Mouse (Mus musculus) stomach, embryonic 14.5 days (tissue): ENCODE measurements around the gene Hoxd4. TPM values are rescaled to one million over a fixed set of nuclear protein-coding genes. Genes with fewer than 3 reads are reported as not detected.

Source experiments
- ATAC-seq: fragments of 200-750 bp; cut with Nextera tagmentation; 2 replicates; pipeline ENCODE4 v1.8.0; 2017; ENCODE audit warnings: low read depth, moderate TSS enrichment; ENCODE audit not compliant: insufficient number of reproducible peaks, insufficient read depth, low FRiP score
- H3K27ac ChIP-seq: fragments of 300-500 bp; sonication (generic); 2 replicates; pipeline ENCODE4 v1.5.1; 2014; ENCODE audit warnings: mild to moderate bottlenecking, low read length, moderate library complexity, mixed read lengths
- H3K27me3 ChIP-seq: fragments of 300-500 bp; sonication (generic); 2 replicates; pipeline ENCODE4 v1.6.1; 2014; ENCODE audit warnings: low read length, control low read depth, mixed read lengths; ENCODE audit not compliant: control insufficient read depth, insufficient read depth
- H3K36me3 ChIP-seq: fragments of 300-500 bp; sonication (generic); 2 replicates; pipeline ENCODE4 v1.6.1; 2014; ENCODE audit warnings: mild to moderate bottlenecking, control low read depth, low read length, moderate library complexity, mixed read lengths; ENCODE audit not compliant: control insufficient read depth, insufficient read depth
- H3K4me1 ChIP-seq: fragments of 300-500 bp; sonication (generic); 2 replicates; pipeline ENCODE4 v1.6.1; 2014; ENCODE audit warnings: low read length, control low read depth, mixed read lengths; ENCODE audit not compliant: control insufficient read depth, insufficient read depth
- H3K4me2 ChIP-seq: fragments of 300-500 bp; sonication (generic); replicated peaks from 2 replicates; pipeline ENCODE4 v1.6.1; 2014; ENCODE audit warnings: low read depth, low read length, control low read depth
- H3K4me3 ChIP-seq: fragments of 300-500 bp; sonication (generic); 2 replicates; pipeline ENCODE4 v1.5.1; 2014; ENCODE audit warnings: low read depth, low read length, control low read depth
- H3K9ac ChIP-seq: fragments of 300-500 bp; sonication (generic); replicated peaks from 2 replicates; pipeline ENCODE4 v1.6.1; 2014; ENCODE audit warnings: low read depth, mild to moderate bottlenecking, control low read depth, low read length, moderate library complexity, mixed read lengths
- H3K9me3 ChIP-seq: fragments of 300-500 bp; sonication (generic); 2 replicates; pipeline ENCODE4 v1.6.1; 2016; ENCODE audit warnings: low read depth, low read length, control low read depth; ENCODE audit not compliant: control insufficient read depth
- WGBS: fragments of 180-500 bp; shearing (Covaris S2); extraction: QIAGEN DNeasy Blood & Tissue Kit; methylation state at CpG from one replicate; pipeline ENCODE4 v1.1.7; 2014; 5-methylcytosine and 5-hydroxymethylcytosine counted together
- polyA plus RNA-seq: library from polyadenylated mRNA; unstranded; fragments of >200 nt; fragmentation: Nextera tagmentation; extraction: Ambion mirVana; gene quantifications from 2 replicates; pipeline ENCODE4 v1.2.1, GENCODE M21; 2014

Hoxd4 gene
- polyA plus RNA-seq, 1 experiment from 2014 or later, result 0.81 TPM

DNA sequence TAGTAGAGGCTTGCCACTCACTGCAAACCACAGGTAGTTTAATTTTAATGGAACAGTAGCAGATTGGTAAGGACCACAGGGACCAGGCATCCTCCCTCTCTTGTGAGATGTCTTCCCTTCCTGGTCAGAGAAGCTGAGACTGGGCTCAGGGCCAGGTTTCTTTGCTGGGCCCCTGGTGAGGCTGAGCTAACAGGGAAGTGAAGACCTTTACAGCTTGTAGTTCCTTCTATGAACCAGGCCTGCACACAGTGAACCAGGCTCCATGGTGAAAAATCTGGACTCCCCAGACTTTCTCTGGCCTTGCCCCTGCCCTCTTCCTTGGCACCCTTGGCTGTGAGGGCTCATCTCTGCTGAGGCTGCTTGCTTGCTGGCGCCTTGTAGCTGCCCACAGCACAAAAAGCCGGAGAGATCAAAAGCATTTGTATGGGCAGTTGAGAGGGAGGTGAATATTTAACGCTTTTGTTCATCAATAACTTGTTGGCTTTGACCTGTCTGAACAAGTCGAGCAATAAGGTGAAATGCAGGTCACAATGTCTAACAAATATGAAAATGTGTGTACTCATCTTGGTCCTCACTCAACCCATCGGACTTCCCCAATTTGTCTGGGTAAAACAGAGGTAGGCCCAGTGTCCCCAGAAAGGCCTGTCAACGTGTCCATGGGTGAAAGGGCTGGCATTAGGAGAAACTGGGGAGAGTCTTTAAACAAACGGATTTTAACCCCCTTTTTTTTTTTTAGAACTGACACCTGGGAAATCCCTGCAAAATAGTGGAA lies 12.7 kb downstream of the Hoxd4 start:
- H3K27me3 ChIP-seq, result peaks cover 76% of the 10 kb centered on the region
- H3K4me3 ChIP-seq, result no peak overlapping the region
- no peaks in the 10 kb centered on the region for H3K9me3 ChIP-seq
- no peak for ATAC-seq
- no peak overlapping the region for H3K9ac ChIP-seq
- H3K4me2 ChIP-seq, result no peak overlapping the region
- H3K36me3 ChIP-seq, result no peaks in the 10 kb centered on the region
- no peaks in the 10 kb centered on the region for H3K4me1 ChIP-seq
- 38% methylated on average over 7 of the region's 7 CpGs for WGBS
- H3K27ac ChIP-seq, result no peak overlapping the region

DNA sequence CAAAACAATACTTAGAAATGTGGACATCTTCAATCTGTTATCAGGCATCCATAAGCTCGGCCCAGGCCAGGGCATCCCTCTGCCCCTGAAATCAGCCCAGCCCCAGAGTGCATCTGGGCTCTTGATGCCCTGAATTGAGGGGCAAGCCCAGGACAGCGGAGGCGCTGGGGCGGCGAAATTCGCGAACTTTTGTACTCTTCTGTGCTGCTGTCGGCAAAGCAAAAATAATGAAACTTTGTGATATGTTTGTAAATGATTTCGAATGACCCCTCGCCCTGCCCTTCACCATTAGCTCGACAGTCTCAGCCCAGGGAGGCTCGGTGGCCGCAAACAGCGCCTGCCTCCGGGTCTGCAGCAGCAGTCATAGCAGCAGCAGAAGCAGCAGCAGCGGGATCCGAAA lies 13.4 kb downstream of the Hoxd4 start:
- ATAC-seq, result no peak
- Histone ChIP-seq H3K4me1 (no peaks in the 10 kb centered on the region), H3K9ac (no peak overlapping the region), H3K4me2 (no peak overlapping the region), H3K9me3 (no peaks in the 10 kb centered on the region), H3K27ac (no peak overlapping the region), H3K27me3 (peaks cover 77% of the 10 kb centered on the region), H3K4me3 (no peak overlapping the region), H3K36me3 (no peaks in the 10 kb centered on the region)
- WGBS, result 11% methylated on average over 17 of the region's 17 CpGs

DNA sequence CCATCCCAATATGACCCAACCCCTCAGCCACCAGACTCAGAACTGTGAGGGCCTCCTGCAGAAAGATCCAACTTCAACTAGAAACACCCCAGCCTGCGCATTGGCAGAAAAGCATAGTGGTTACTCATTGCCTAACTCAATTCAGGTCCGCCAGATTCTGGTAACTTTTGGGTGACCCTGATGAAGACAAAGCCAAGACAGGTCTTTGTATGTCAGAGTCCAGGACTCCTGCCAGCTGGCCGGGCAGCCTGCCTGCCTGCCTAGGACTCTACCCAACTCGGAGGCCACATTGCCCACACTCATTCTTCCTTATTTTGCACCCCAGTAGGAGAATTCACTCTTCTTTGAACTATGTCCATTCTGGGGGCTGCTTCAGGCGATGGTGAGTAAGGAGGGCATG lies 14.8 kb downstream of the Hoxd4 start, which contains the start of gene Gm28230:
TSS of gene Gm28230 (plus strand) at position 178 of the 400 bp plus-strand sequence.
- H3K4me3 ChIP-seq, result peak within 1 kb of the TSS; percentile 7
- H3K36me3 ChIP-seq, result no peaks in the 10 kb centered on the region
- 37% methylated on average over 5 of the region's 5 CpGs for WGBS
- no peak within 1 kb of the TSS for H3K9ac ChIP-seq
- ATAC-seq, result no peak
- peak within 1 kb of the TSS; percentile 19; the same call in 1 of the 2 replicates for H3K4me2 ChIP-seq
- H3K27ac ChIP-seq, result no peak within 1 kb of the TSS
- no peaks in the 10 kb centered on the region for H3K9me3 ChIP-seq
- H3K4me1 ChIP-seq, result no peaks in the 10 kb centered on the region
- peaks cover 77% of the 10 kb centered on the region for H3K27me3 ChIP-seq

DNA sequence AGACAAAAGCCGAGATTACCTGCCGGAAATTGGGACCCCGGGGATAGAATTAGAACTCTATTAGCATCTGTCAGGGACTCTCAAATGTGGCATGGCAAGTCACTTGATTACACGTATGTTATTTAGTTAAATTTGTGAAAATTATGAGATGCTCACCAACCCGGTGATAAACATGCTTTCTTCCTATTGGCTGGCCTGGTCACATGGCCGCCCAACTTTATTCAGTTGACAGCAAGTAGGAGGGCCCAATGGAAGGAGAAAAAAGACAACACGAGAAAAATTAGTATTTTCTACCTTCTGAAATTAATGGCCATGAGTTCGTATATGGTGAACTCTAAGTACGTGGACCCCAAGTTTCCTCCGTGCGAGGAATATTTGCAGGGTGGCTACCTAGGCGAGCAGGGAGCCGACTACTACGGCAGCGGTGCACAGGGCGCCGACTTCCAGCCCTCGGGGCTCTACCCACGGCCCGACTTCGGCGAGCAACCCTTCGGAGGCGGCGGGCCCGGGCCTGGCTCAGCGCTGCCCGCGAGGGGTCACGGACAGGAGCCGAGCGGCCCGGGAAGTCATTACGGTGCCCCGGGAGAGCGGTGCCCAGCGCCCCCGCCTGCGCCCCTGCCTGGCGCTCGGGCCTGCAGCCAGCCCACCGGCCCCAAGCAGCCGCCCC lies 15.4 kb downstream of the Hoxd4 start:
- no peak for ATAC-seq
- H3K27ac ChIP-seq, result no peak overlapping the region
- H3K4me3 ChIP-seq, result peak overlapping the region; percentile 7
- no peaks in the 10 kb centered on the region for H3K9me3 ChIP-seq
- H3K9ac ChIP-seq, result no peak overlapping the region
- H3K36me3 ChIP-seq, result no peaks in the 10 kb centered on the region
- H3K4me2 ChIP-seq, result peak overlapping the region; percentile 19; the same call in 1 of the 2 replicates
- WGBS, result 6% methylated on average over 43 of the region's 43 CpGs
- H3K27me3 ChIP-seq, result peaks cover 73% of the 10 kb centered on the region
- no peaks in the 10 kb centered on the region for H3K4me1 ChIP-seq

DNA sequence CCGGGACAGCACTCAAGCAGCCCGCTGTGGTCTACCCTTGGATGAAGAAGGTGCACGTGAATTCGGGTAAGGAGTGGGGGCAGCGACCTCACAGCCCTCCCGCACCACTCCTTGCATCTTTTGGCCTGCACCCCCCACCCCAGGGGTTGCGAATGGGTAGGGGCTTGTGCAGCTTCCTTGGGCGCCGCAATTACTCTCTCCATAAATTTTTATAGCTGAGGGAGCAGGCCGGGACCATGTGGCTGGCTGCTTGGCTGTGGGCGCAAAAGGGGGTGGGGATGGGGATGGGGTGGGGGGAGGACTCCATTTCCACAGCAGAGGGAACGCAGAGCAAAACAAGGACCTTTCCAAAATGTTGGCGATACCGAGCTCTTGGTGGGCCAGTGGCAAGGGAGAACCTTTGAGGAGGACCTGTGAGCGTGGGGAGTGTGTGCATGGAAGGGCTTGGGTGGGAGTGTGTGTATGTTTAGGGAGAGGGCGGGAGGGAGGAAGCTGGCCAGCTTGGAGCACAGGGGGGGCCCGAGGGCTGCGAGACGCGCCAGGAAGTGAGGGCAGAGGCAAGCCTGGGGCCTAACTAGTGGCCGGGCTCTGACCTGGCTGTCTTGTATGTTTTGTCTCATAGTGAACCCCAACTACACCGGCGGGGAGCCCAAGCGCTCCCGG lies 16.0 kb downstream of the Hoxd4 start:
- H3K36me3 ChIP-seq, result no peaks in the 10 kb centered on the region
- no peak overlapping the region for H3K27ac ChIP-seq
- no peak for ATAC-seq
- H3K4me2 ChIP-seq, result peak overlapping the region; percentile 19; the same call in 1 of the 2 replicates
- 10% methylated on average over 25 of the region's 25 CpGs for WGBS
- peaks cover 70% of the 10 kb centered on the region for H3K27me3 ChIP-seq
- no peaks in the 10 kb centered on the region for H3K9me3 ChIP-seq
- H3K4me1 ChIP-seq, result no peaks in the 10 kb centered on the region
- H3K4me3 ChIP-seq, result peak overlapping the region; percentile 7
- H3K9ac ChIP-seq, result no peak overlapping the region

DNA sequence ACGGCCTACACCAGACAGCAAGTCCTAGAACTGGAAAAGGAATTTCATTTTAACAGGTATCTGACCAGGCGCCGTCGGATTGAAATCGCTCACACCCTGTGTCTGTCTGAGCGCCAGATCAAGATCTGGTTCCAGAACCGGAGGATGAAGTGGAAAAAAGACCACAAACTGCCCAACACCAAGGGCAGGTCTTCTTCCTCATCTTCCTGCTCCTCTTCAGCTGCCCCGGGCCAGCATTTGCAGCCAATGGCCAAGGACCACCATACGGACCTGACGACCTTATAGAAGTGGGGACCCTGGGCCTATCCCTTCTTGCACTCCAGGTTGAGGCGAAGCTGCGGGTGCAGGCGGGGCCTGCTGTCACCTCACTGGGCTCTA lies 16.6 kb downstream of the Hoxd4 start:
- no peaks in the 10 kb centered on the region for H3K36me3 ChIP-seq
- H3K27ac ChIP-seq, result no peak overlapping the region
- no peaks in the 10 kb centered on the region for H3K9me3 ChIP-seq
- no peak overlapping the region; the same call in 1 of the 2 replicates for H3K4me2 ChIP-seq
- ATAC-seq, result no peak
- H3K4me1 ChIP-seq, result no peaks in the 10 kb centered on the region
- peak overlapping the region; percentile 7; the same call in 1 of the 2 replicates for H3K4me3 ChIP-seq
- peaks cover 67% of the 10 kb centered on the region for H3K27me3 ChIP-seq
- 38% methylated on average over 13 of the region's 13 CpGs for WGBS
- H3K9ac ChIP-seq, result no peak overlapping the region; the same call in 1 of the 2 replicates

DNA sequence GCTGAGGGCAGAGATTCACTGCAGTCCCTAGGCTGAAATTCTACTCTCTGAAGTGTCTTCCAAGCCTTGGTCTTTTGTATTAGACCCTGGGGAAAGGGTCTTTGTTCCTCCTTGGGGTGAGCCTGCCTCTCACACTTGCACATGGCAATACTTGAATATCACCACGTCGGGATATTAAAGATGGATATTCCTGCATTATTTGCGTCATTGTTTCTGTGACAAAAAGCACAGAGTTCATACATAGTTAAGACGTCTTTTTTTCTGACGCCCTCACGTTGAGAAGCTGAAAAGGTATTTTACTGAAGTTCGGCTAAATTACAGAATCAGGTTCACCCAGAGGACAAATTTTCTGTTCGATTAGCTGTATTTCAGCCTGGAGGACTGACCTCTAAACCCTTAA lies 18.6 kb downstream of the Hoxd4 start:
- H3K27me3 ChIP-seq, result peaks cover 57% of the 10 kb centered on the region
- H3K9ac ChIP-seq, result no peak overlapping the region

DNA sequence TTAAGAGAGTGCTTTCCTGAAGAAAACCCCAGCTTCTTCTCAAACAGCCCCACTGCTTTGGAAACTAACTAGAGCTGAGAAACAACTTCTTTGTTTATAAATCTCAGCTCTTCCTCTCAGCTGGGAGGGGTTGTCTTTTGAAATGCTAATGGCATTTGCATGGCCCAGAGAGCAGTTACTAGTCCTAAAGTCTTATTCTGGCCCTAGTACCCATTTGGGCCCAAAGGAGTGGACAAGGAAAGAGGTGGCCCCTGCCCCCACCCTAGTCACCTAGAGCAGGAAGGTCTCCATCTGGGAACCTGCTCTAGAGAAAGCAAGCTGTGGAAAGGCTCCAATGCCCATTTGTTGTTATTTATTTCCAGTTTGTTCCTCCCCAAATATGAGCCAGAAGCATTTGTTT lies 19.3 kb downstream of the Hoxd4 start:
- no peak overlapping the region for H3K4me3 ChIP-seq
- H3K27ac ChIP-seq, result no peak overlapping the region
- ATAC-seq, result no peak
- H3K9ac ChIP-seq, result no peak overlapping the region
- H3K4me1 ChIP-seq, result no peaks in the 10 kb centered on the region
- H3K4me2 ChIP-seq, result no peak overlapping the region
- H3K9me3 ChIP-seq, result no peaks in the 10 kb centered on the region
- H3K36me3 ChIP-seq, result no peaks in the 10 kb centered on the region
- H3K27me3 ChIP-seq, result peaks cover 52% of the 10 kb centered on the region

More for the DNA sequence above, 18.6 kb downstream of the Hoxd4 start:
- WGBS, result 21% methylated on average over 8 of the region's 8 CpGs
- H3K4me2 ChIP-seq, result no peak overlapping the region
- no peaks in the 10 kb centered on the region for H3K9me3 ChIP-seq
- ATAC-seq, result no peak
- H3K27ac ChIP-seq, result no peak overlapping the region
- H3K4me1 ChIP-seq, result no peaks in the 10 kb centered on the region
- H3K4me3 ChIP-seq, result no peak overlapping the region
- H3K36me3 ChIP-seq, result no peaks in the 10 kb centered on the region
